Mouse (Mus musculus) midbrain, embryonic 16.5 days (tissue): ENCODE data around the gene Arl13b. TPM values are rescaled to one million over a fixed set of nuclear protein-coding genes. Genes with fewer than 3 reads are reported as not detected.

Experiments
- ATAC-seq: fragments of 200-750 bp; cut with Nextera tagmentation; 2 replicates; pipeline ENCODE4 v1.8.0; 2017; ENCODE audit warnings: moderate TSS enrichment
- H3K27ac ChIP-seq: fragments of 300-500 bp; sonication (generic); 2 replicates; pipeline ENCODE4 v1.5.1; 2014; ENCODE audit warnings: mild to moderate bottlenecking, low read length, mixed read lengths
- H3K27me3 ChIP-seq: fragments of 300-500 bp; sonication (generic); 2 replicates; pipeline ENCODE4 v1.6.1; 2014; ENCODE audit warnings: low read depth, low read length, mixed read lengths; ENCODE audit not compliant: control insufficient read depth, insufficient read depth
- H3K36me3 ChIP-seq: fragments of 300-500 bp; sonication (generic); 2 replicates; pipeline ENCODE4 v1.6.1; 2014; ENCODE audit warnings: mild to moderate bottlenecking, low read length, moderate library complexity, mixed read lengths; ENCODE audit not compliant: control insufficient read depth, insufficient read depth
- H3K4me1 ChIP-seq: fragments of 300-500 bp; sonication (generic); 2 replicates; pipeline ENCODE4 v1.6.1; 2014; ENCODE audit warnings: mild to moderate bottlenecking, low read length, mixed read lengths; ENCODE audit not compliant: control insufficient read depth, insufficient read depth
- H3K4me2 ChIP-seq: fragments of 300-500 bp; sonication (generic); 2 replicates; pipeline ENCODE4 v1.6.1; 2014; ENCODE audit warnings: mild to moderate bottlenecking, low read length, mixed read lengths
- H3K4me3 ChIP-seq: fragments of 300-500 bp; sonication (generic); 2 replicates; pipeline ENCODE4 v1.5.1; 2014; ENCODE audit warnings: low read depth, mild to moderate bottlenecking, low read length, moderate library complexity, mixed read lengths
- H3K9ac ChIP-seq: fragments of 300-500 bp; sonication (generic); 2 replicates; pipeline ENCODE4 v1.6.1; 2014; ENCODE audit warnings: low read depth, low read length, mixed read lengths
- H3K9me3 ChIP-seq: fragments of 300-500 bp; sonication (generic); replicated peaks from 2 replicates; pipeline ENCODE4 v1.6.1; 2014; ENCODE audit warnings: mild to moderate bottlenecking, low read length, mixed read lengths; ENCODE audit not compliant: control insufficient read depth, poor library complexity, severe bottlenecking
- WGBS: fragments of 180-500 bp; shearing (Covaris S2); extraction: QIAGEN DNeasy Blood & Tissue Kit; methylation state at CpG from one replicate; pipeline ENCODE4 v1.1.7; 2014; 5-methylcytosine and 5-hydroxymethylcytosine counted together
- polyA plus RNA-seq: library from polyadenylated mRNA; unstranded; fragments of >200 nt; fragmentation: Nextera tagmentation; extraction: Ambion mirVana; gene quantifications from 2 replicates; pipeline ENCODE4 v1.2.1, GENCODE M21; 2015

Gene Arl13b
- polyA plus RNA-seq, 1 experiment from 2014 or later, result 13.7 TPM

DNA sequence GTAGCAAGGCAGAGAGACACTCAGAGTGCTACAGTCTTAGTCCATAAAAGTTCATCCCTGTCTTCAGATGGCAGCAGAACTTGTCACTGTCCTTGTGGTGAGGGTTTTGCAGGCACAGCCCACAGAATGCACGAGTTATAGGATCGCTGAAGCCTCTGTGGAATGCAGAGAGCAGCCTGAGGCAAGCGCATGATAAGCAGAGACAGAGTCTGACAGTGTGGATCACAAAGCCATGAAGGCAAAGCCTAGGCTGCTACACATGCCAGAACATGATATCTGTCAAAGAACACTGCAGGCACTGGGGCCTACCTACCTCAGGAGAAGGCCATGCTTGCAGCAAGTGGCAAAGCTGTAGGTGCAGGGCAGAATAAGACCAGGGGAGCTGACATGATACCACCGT is 47.4 kb downstream of the Arl13b start:
- no peak for ATAC-seq
- no peak overlapping the region for H3K4me3 ChIP-seq
- no peaks in the 10 kb centered on the region for H3K4me1 ChIP-seq
- H3K27ac ChIP-seq, result no peak overlapping the region
- WGBS, result 88% methylated on average over 4 of the region's 4 CpGs
- H3K36me3 ChIP-seq, result peaks cover 13% of the 10 kb centered on the region
- H3K27me3 ChIP-seq, result no peaks in the 10 kb centered on the region
- no peak overlapping the region for H3K9ac ChIP-seq
- no peaks in the 10 kb centered on the region for H3K9me3 ChIP-seq
- H3K4me2 ChIP-seq, result no peak overlapping the region

DNA sequence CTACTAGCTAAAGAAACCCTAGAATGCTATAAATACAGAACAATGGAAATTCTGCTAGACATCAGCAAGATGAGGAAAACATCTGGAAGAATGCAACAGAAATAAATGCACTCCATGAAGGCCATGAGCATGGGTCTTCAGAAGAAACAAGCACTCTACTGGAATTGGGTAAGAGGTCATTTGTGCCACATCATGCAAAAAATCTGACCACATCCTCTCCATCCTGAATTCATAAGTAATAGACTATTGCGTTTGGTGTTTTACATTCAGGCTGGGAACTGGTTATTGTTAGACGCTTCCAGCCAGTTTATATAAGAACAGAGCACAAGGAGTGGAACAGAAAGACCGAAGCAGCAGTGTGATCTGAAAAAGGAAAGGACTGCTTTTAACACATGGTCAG is 48.0 kb downstream of the Arl13b start:
- no peak overlapping the region for H3K9ac ChIP-seq
- ATAC-seq, result no peak
- H3K4me3 ChIP-seq, result no peak overlapping the region
- H3K4me1 ChIP-seq, result no peaks in the 10 kb centered on the region
- H3K9me3 ChIP-seq, result no peaks in the 10 kb centered on the region
- H3K36me3 ChIP-seq, result peaks cover 13% of the 10 kb centered on the region
- H3K27ac ChIP-seq, result no peak overlapping the region
- WGBS, result 93% methylated on average over 3 of the region's 3 CpGs
- no peak overlapping the region for H3K4me2 ChIP-seq
- H3K27me3 ChIP-seq, result no peaks in the 10 kb centered on the region

DNA sequence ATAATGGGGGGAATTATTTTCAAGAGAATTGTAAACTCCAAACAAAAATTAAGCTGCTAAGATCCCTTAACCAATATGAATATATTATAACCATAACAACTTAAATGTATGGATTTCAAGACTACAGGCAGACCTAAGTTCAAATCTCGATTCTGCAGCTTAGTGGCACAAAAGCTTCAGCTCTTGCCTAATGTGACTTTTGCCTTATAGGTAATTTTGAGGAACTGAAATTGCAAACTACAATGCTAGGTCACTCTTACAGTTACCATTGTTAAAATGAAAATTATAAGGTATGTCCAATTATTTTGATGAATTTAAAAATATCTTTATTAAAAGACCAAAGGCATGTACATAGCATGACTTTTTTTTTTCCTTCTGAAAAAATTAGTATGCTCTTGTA is 50.2 kb downstream of the Arl13b start:
- Histone ChIP-seq H3K27ac (no peak overlapping the region), H3K4me3 (no peak overlapping the region), H3K27me3 (no peaks in the 10 kb centered on the region), H3K36me3 (peaks cover 9% of the 10 kb centered on the region; the same call in 1 of the 2 replicates), H3K4me1 (no peaks in the 10 kb centered on the region), H3K4me2 (no peak overlapping the region), H3K9ac (no peak overlapping the region), H3K9me3 (no peaks in the 10 kb centered on the region)
- 86% methylated on average over 1 of the region's 1 CpGs for WGBS
- no peak for ATAC-seq

DNA sequence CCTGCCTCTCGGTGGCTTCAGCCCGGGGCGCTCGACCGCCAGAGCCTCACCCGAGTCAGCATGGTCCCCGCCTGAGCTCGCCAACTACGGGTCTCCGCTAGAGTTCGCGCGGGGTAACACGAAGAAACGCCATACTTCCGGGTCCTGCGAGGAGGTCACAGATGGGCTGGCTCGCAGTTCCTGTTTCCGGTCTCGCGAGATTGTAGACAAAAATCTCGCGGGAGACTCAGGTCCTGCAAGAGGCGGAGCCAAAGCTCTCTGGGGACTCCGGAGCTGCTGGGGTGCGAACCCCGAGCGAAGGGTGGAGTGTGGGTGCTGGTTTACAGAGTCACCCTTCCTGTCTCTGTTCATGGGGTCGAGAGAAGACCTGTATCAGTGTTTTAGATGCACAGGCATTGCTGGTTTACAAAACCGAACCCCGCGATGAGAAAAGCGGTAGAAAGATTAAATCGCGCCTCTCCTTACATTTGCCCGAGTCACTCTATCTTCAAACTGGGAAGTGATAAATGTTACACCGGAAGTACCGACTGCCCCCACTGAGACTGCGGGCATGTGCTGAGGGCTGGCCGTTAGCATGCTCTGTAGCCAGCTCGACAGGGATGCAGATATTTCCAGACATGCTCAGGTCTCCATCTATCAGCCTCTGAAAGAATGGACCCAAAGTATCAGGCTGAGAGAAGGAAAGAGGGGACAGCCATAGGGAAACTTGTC is 60.1 kb downstream of the Arl13b start, which contains the start of gene Nsun3:
Gene Nsun3 (minus strand): TSS at position 198 of the 711 bp plus-strand sequence.
- Histone ChIP-seq H3K4me2 (peak within 1 kb of the TSS; percentile 78), H3K4me3 (peak within 1 kb of the TSS; percentile 67), H3K4me1 (peaks cover 26% of the 10 kb centered on the region), H3K36me3 (no peaks in the 10 kb centered on the region), H3K9ac (peak within 1 kb of the TSS; percentile 83), H3K27me3 (no peaks in the 10 kb centered on the region), H3K9me3 (no peaks in the 10 kb centered on the region), H3K27ac (peak within 1 kb of the TSS; percentile 85)
- ATAC-seq, result peak; percentile 98
- WGBS, result 1% methylated on average over 41 of the region's 41 CpGs

DNA sequence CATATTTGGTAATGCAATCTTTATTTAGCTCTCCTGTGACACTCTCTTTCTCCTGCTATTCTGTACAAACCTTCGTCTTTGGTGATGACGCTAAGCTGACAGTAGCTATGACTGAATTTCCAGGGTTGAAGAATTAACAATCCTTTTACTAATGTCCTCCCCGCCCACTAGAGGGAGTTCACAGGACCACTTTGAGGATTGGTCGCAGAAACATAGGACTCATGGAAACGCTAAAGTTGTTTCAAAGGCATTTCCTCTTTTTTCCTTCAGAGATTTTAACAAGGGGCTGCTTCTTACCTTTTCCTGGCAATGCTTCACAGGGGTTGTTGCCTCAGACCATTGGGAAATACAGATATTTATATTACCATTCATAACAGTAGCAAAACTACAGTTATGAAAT is 64.6 kb downstream of the Arl13b start:
- Histone ChIP-seq H3K4me3 (no peak overlapping the region), H3K9ac (no peak overlapping the region), H3K9me3 (no peaks in the 10 kb centered on the region), H3K4me2 (no peak overlapping the region), H3K4me1 (peaks cover 22% of the 10 kb centered on the region), H3K36me3 (no peaks in the 10 kb centered on the region), H3K27ac (no peak overlapping the region), H3K27me3 (no peaks in the 10 kb centered on the region)
- no peak for ATAC-seq
- WGBS, result 67% methylated on average over 5 of the region's 5 CpGs

DNA sequence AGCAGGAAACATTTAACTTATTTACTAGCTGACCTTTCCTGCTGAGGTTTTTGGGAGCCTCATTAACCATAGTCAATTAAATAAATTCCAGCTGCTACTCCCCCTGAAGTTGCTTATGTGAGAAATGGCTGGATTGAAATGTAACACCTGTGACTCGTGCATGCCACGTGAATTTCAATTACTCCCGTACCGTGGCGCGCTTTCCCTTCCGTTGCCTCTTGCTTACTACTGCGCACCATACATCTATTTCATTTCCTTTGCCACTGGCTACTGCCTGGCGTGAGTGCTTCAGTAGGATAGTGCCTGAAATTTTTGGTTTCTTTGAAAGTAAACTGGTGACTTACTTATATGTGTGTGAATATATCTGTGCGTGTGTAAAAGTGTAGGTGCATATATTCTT is 68.6 kb downstream of the Arl13b start:
- Histone ChIP-seq H3K4me3 (no peak overlapping the region), H3K9ac (no peak overlapping the region), H3K27me3 (no peaks in the 10 kb centered on the region), H3K27ac (no peak overlapping the region), H3K36me3 (no peaks in the 10 kb centered on the region), H3K9me3 (no peaks in the 10 kb centered on the region), H3K4me2 (no peak overlapping the region), H3K4me1 (no peaks in the 10 kb centered on the region)
- 85% methylated on average over 10 of the region's 10 CpGs for WGBS
- ATAC-seq, result no peak

DNA sequence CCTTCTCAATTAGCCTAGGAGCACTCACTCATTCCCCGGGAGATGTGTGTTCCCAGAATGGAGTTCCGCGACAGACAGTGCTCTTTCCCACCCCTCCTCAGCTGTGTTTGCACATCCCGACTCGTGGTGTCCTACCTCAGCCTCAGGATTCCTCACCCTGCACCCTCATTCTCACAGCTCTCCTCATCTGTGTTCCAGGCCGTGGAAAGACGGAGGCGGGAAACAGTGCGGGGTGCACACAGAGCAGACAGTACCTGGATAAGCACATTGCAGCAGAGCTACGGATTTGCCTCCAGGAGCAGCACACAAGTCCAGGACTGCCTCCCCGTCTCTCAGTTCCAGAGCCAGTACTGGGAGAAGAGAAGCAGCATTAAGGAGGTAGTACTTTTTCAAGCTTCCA is 70.8 kb downstream of the Arl13b start:
- peak overlapping the region; percentile 10; the same call in 1 of the 2 replicates for H3K9ac ChIP-seq

DNA sequence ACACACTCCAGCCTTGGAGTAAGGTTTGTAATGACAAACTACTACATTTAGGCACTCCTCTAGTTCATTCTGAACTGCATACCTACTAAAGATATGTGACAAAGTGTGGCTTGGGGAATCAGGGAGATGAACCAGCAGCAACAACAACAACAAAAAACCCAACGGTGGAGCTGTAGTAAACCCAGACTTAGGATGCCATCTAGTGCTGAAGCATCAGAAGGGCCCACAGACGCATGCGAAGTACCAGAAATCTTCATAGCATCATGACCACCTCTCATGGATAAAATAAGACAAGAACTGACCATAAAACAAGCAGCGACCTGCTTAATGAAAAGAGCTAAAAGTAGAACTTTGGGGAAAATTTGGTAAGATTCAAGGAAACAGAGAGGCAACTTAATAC is 73.4 kb downstream of the Arl13b start:
- Histone ChIP-seq H3K4me3 (no peak overlapping the region), H3K9ac (no peak overlapping the region), H3K4me1 (no peaks in the 10 kb centered on the region), H3K36me3 (no peaks in the 10 kb centered on the region), H3K9me3 (no peaks in the 10 kb centered on the region), H3K27me3 (no peaks in the 10 kb centered on the region), H3K27ac (no peak overlapping the region), H3K4me2 (no peak overlapping the region)
- 78% methylated on average over 4 of the region's 4 CpGs for WGBS
- ATAC-seq, result no peak

More for the DNA sequence above, 70.8 kb downstream of the Arl13b start:
- no peaks in the 10 kb centered on the region for H3K9me3 ChIP-seq
- no peaks in the 10 kb centered on the region for H3K36me3 ChIP-seq
- no peak for ATAC-seq
- no peaks in the 10 kb centered on the region for H3K4me1 ChIP-seq
- H3K4me2 ChIP-seq, result no peak overlapping the region
- WGBS, result 73% methylated on average over 11 of the region's 11 CpGs
- no peak overlapping the region for H3K4me3 ChIP-seq
- H3K27me3 ChIP-seq, result no peaks in the 10 kb centered on the region
- H3K27ac ChIP-seq, result no peak overlapping the region

DNA sequence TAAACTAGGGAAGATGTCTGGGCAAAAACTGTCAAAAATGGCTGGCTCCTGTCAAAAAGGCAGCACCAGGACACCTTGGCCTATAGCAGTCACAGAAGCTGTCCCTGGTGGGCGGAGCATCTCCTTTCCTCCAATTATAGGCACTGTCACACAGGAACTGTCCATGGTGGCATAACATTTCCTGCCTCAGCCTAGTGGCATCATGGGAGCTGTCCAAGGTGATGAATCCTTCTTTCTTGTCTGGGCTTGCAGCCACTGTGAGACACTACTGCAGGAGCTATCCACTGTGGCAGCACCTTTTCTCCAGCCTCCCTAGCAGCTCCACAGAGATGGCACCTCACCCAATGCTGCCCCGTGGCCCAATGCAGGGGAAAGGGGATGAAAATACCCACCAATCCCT is 88.5 kb downstream of the Arl13b start:
- H3K9me3 ChIP-seq, result no peaks in the 10 kb centered on the region
- ATAC-seq, result no peak

More for the DNA sequence above, 88.5 kb downstream of the Arl13b start:
- Histone ChIP-seq H3K4me2 (no peak overlapping the region), H3K27ac (no peak overlapping the region), H3K4me3 (no peak overlapping the region), H3K27me3 (no peaks in the 10 kb centered on the region), H3K9ac (no peak overlapping the region), H3K36me3 (no peaks in the 10 kb centered on the region), H3K4me1 (no peaks in the 10 kb centered on the region)
- WGBS, result 85% methylated on average over 2 of the region's 2 CpGs
